Mouse (Mus musculus) liver (tissue): Measurements from ENCODE around the gene Cyp4f17.
A peak's percentile ranks its signal among the peaks of the same experiment; 100 is the strongest.
"Not testable (repeated sequence)": the region's sequence is repeated elsewhere in the genome, so short reads cannot be mapped to it uniquely, and the experiment has no call there.

Source experiments
- DNase-seq: peaks from one replicate; pipeline ENCODE4 v3.0.0-alpha.2; 2020; ENCODE audit warnings: mixed read lengths

Cyp4f17 gene

GRCm38 (mm10) chr17:32527748-32528147 is 21.9 kb downstream of the Cyp4f17 start:
- no peak for DNase-seq

- DNase-seq = peak; percentile 85
These were observed 22.8 kb downstream of the Cyp4f17 start for GRCm38 (mm10) chr17:32528408-32529337.

GRCm38 (mm10) chr17:32532356-32532755 is 26.5 kb downstream of the Cyp4f17 start:
- DNase-seq = not testable (repeated sequence)

- no peak for DNase-seq
These were observed 28.2 kb downstream of the Cyp4f17 start for GRCm38 (mm10) chr17:32534068-32534467.

GRCm38 (mm10) chr17:32536051-32536866 is 30.4 kb downstream of the Cyp4f17 start, which contains the start of gene Cyp4f16:
Gene Cyp4f16, plus strand, starts transcription at chr17:32536558.
- DNase-seq = peak; percentile 79

GRCm38 (mm10) chr17:32536867-32537250 is 31.0 kb downstream of the Cyp4f17 start:
- DNase-seq = no peak

- not testable (repeated sequence) for DNase-seq
These were observed 38.9 kb downstream of the Cyp4f17 start for GRCm38 (mm10) chr17:32544792-32545191.

GRCm38 (mm10) chr17:32550377-32550776 is 44.5 kb downstream of the Cyp4f17 start:
- not testable (repeated sequence) for DNase-seq

- DNase-seq = peak; percentile 78
These were observed 45.3 kb downstream of the Cyp4f17 start for GRCm38 (mm10) chr17:32550900-32551770.

GRCm38 (mm10) chr17:32553016-32553415 is 47.2 kb downstream of the Cyp4f17 start:
- not testable (repeated sequence) for DNase-seq

GRCm38 (mm10) chr17:32554368-32554767 is 48.5 kb downstream of the Cyp4f17 start:
- DNase-seq = not testable (repeated sequence)

GRCm38 (mm10) chr17:32563301-32563700 is 57.5 kb downstream of the Cyp4f17 start:
- DNase-seq = not testable (repeated sequence)

- DNase-seq = not testable (repeated sequence)
These were observed 67.4 kb downstream of the Cyp4f17 start for GRCm38 (mm10) chr17:32573286-32573685.

GRCm38 (mm10) chr17:32577496-32578186 is 71.8 kb downstream of the Cyp4f17 start:
- DNase-seq = no peak
